Mouse (Mus musculus) small intestine, adult 2 months (tissue): ENCODE measurements around the gene Mtus2.

Source experiments
- CTCF ChIP-seq: fragments of 200-500 bp; IDR thresholded peaks from 2 replicates; pipeline ENCODE4 v1.5.1; 2012; ENCODE audit warnings: low read depth, mild to moderate bottlenecking, control low read depth, inconsistent platforms, low read length, moderate library complexity, mixed read lengths; ENCODE audit not compliant: insufficient replicate concordance, insufficient read length; ENCODE audit errors: extremely low read depth
- POLR2A ChIP-seq: fragments of 200-500 bp; IDR thresholded peaks from 2 replicates; pipeline ENCODE4 v1.6.1; 2012; ENCODE audit warnings: low read depth, mild to moderate bottlenecking, control low read depth, inconsistent platforms, low read length, moderate library complexity

DNA sequence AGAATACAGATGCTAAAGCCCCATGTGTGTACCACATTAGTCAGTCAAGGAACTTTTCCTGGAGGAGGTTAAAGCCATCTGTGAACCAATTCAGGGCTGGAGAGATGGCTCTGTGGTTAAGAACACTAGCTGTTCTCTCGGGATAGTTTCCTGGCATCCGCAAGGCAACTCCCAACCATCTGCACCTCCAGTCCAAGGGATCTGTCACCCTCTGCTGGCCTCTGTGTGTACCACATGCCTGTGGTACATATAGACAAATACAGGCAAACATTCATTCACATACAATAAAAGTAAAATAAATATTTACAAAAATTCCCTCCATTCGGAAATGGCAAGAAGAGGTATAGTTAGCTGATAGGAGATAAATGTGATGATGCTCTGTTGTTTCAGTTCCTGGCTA, 184.5 kb downstream of the Mtus2 start:
- TF ChIP-seq CTCF (no peak), POLR2A (no peak)
